Mouse (Mus musculus) megakaryocyte, embryonic 14.5 days (primary cell): ENCODE measurements at regions not wholly inside any gene's neighbourhood (a gene's known extent, or its start where the extent isn't known, plus 50 kb on each side); places are given as distances from the start of the nearest gene placed in this dataset.

Experiments
- FLI1 ChIP-seq: IDR thresholded peaks from 2 replicates; pipeline ENCODE4 v1.6.1; 2012; ENCODE audit warnings: low read length, inconsistent platforms, mixed read lengths
- GATA1 ChIP-seq: IDR thresholded peaks from 3 replicates; pipeline ENCODE4 v1.6.1; 2012; ENCODE audit warnings: mixed read lengths, low read length, inconsistent platforms, borderline replicate concordance

- TF ChIP-seq GATA1: no peak
- no peak for TF ChIP-seq FLI1
Measured at GRCm38 (mm10) chr14:24956528-24957210, 469.7 kb downstream of the Rps24 start.
